In the genomic region with DNA sequence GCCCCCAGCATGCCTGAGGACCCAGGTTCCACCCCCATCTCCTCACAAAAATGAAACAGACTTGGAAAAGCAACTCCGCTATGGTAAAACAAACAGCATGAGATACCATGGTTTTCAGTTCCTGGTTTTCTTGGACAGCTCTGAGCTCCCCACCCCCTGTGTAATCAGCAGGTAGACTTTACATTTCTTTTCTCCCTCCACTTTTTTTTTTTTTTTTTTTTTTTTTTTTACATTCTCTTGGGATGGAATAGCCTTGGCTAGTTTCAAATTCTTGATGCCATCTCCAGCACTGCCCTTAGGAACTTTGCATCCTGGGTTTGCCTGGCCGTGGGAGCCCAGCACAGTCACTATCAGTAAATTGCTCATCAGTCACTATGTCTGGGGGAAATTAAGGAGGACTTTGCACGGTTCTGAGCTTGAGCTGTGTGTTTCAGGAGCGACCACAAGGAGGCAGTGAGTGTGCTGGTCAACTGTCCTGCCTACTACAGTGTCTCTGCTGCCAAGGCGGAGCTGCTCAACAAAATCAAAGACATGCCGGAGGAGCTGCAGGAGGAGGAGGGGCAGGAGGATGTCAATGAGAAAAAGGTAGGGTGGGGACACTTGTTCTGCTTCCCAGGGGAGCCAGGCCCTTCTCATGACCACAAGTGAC, we compare ENCODE assay signal across 8 mouse cellular contexts.
DNase-seq lines count a peak whose midpoint lies in the region; ATAC-seq and TF ChIP-seq lines count a peak whose summit lies in the region.

No protein-coding gene starts in this region.

- H3K79me2 ChIP-seq in heart, adult 2 months (replicated peaks; ENCODE audit: control insufficient read depth, insufficient read depth, low read length): no peaks in the 10 kb centered on the region

- H3K36me3 ChIP-seq in heart, adult 2 months (ENCODE audit: control insufficient read depth, insufficient read depth, low read length): no peaks in the 10 kb centered on the region
- peaks cover 94% of the 10 kb centered on the region for H3K36me3 ChIP-seq in E14TG2a.4 (ENCODE audit: insufficient read depth, low read length)
- peaks cover 80% of the 10 kb centered on the region for H3K36me3 ChIP-seq in intestine, embryonic 14.5 days (ENCODE audit: control insufficient read depth, insufficient read depth, low read length)
- H3K36me3 ChIP-seq in neural tube, embryonic 14.5 days (ENCODE audit: control insufficient read depth, insufficient read depth, low read length): no peaks in the 10 kb centered on the region; the same call in 1 of the 2 replicates

- 0 out of 2 replicates have a peak, but pooled peaks have one; percentile 27 for TF ChIP-seq EP300 in heart, adult 2 months (IDR thresholded peaks at IDR 0.05; ENCODE audit: insufficient read depth, low read depth, low read length)

- no peak overlapping the region for H3K4me2 ChIP-seq in intestine, embryonic 14.5 days (ENCODE audit: low read length)
- H3K4me2 ChIP-seq in neural tube, embryonic 14.5 days (ENCODE audit: low read depth, low read length): no peak overlapping the region

- no peak overlapping the region for H3K4me3 ChIP-seq in heart, adult 2 months
- no peak overlapping the region for H3K4me3 ChIP-seq in E14TG2a.4 (replicated peaks; ENCODE audit: low read length)
- H3K4me3 ChIP-seq in intestine, embryonic 14.5 days (ENCODE audit: low read depth, low read length): no peak overlapping the region
- H3K4me3 ChIP-seq in neural tube, embryonic 14.5 days (ENCODE audit: low read depth, low read length): no peak overlapping the region

- H3K9ac ChIP-seq in heart, adult 2 months (ENCODE audit: low read depth, low read length): no peak overlapping the region
- H3K9ac ChIP-seq in intestine, embryonic 14.5 days (ENCODE audit: low read length): no peak overlapping the region
- no peak overlapping the region for H3K9ac ChIP-seq in neural tube, embryonic 14.5 days (replicated peaks; ENCODE audit: low read depth, low read length)

- no peak for TF ChIP-seq POLR2A in heart, adult 2 months (IDR thresholded peaks at IDR 0.05; ENCODE audit: insufficient read depth, low read depth, low read length)

- peak; percentile 67 for TF ChIP-seq CTCF in heart, adult 2 months (IDR thresholded peaks at IDR 0.05)
- peak; percentile 40 for TF ChIP-seq CTCF in E14TG2a.4 (conservative IDR thresholded peaks at IDR 0.05; ENCODE audit: low read length)

- WGBS in heart, adult 2 months: 35% methylated on average over 6 of the region's 6 CpGs
- WGBS in intestine, embryonic 14.5 days: 51% methylated on average over 6 of the region's 6 CpGs
- 59% methylated on average over 6 of the region's 6 CpGs for WGBS in neural tube, embryonic 14.5 days

- H3K27ac ChIP-seq in heart, adult 2 months: no peak overlapping the region
- H3K27ac ChIP-seq in intestine, embryonic 14.5 days (ENCODE audit: low read depth): no peak overlapping the region
- H3K27ac ChIP-seq in neural tube, embryonic 14.5 days (ENCODE audit: low read depth, low read length): no peak overlapping the region

- ATAC-seq in intestine, embryonic 14.5 days (replicated peaks; ENCODE audit: low FRiP score, low TSS enrichment, low read depth): peak; percentile 51; the same call in 1 of the 2 replicates
- peak; percentile 52; the same call in 1 of the 2 replicates for ATAC-seq in neural tube, embryonic 14.5 days (ENCODE audit: low read depth)

- no peaks in the 10 kb centered on the region for H3K9me3 ChIP-seq in E14TG2a.4 (ENCODE audit: low read length)
- H3K9me3 ChIP-seq in intestine, embryonic 14.5 days (ENCODE audit: control insufficient read depth, low read length): no peaks in the 10 kb centered on the region
- H3K9me3 ChIP-seq in neural tube, embryonic 14.5 days (ENCODE audit: control insufficient read depth, low read length): no peaks in the 10 kb centered on the region

- H3K27me3 ChIP-seq in heart, adult 2 months (ENCODE audit: control insufficient read depth, insufficient read depth, low read length): no peaks in the 10 kb centered on the region
- no peaks in the 10 kb centered on the region for H3K27me3 ChIP-seq in E14TG2a.4 (ENCODE audit: insufficient read depth, low read length)
- no peaks in the 10 kb centered on the region for H3K27me3 ChIP-seq in intestine, embryonic 14.5 days (replicated peaks; ENCODE audit: control insufficient read depth, insufficient read depth, low read length)
- no peaks in the 10 kb centered on the region for H3K27me3 ChIP-seq in neural tube, embryonic 14.5 days (ENCODE audit: control insufficient read depth, insufficient read depth, low read length)

- H3K4me1 ChIP-seq in heart, adult 2 months (ENCODE audit: control insufficient read depth, insufficient read depth, low read length): peaks cover 6% of the 10 kb centered on the region
- peaks cover 46% of the 10 kb centered on the region for H3K4me1 ChIP-seq in E14TG2a.4 (replicated peaks; ENCODE audit: low read depth, low read length)
- no peaks in the 10 kb centered on the region; the same call in 1 of the 2 replicates for H3K4me1 ChIP-seq in intestine, embryonic 14.5 days (replicated peaks; ENCODE audit: control insufficient read depth, insufficient read depth, low read length)
- 0 out of 2 replicates have a peak, but pooled peaks cover 6% of the 10 kb centered on the region for H3K4me1 ChIP-seq in neural tube, embryonic 14.5 days (ENCODE audit: control insufficient read depth, insufficient read depth, low read length)

- intact Hi-C loops in heart, adult 2 months (cut with DNase I): loop anchor here (1.0 to 5.0 kb wide), 5 partner anchors 56 to 273 kb away; a partner anchor contains a TSS
- intact Hi-C loops in heart, postnatal 25 days (cut with DNase I): loop anchor here (1.0 to 5.0 kb wide), 5 partner anchors 58 to 273 kb away; a partner anchor contains a TSS

- DNase-seq in heart, adult 2 months: peak; percentile 38 to 50
- DNase-seq in heart, postnatal 25 days (ENCODE audit: low spot score): no peak
- peak; percentile 23 for DNase-seq in embryo, embryonic 11.5 days (ENCODE audit: low read depth, low spot score)
- DNase-seq in intestine, embryonic 14.5 days (ENCODE audit: low spot score): no peak
- DNase-seq in natural killer cell, adult 2 months (ENCODE audit: low spot score in 2 of 2): no peak
- no peak for DNase-seq in left cerebral cortex, adult 9 months (ENCODE audit: low spot score in 2 of 2)

Comparison
In these comparisons a context has a peak if more than half of its experiments do, and no peak if none do; other contexts are left out.
1. DNase-seq: peak in heart, adult 2 months (2 of 2) and embryo, embryonic 11.5 days (single experiment); none in heart, postnatal 25 days (single experiment), intestine, embryonic 14.5 days (single experiment), natural killer cell, adult 2 months (0 of 2) and left cerebral cortex, adult 9 months (0 of 2).